Mouse (Mus musculus) megakaryocyte-erythroid progenitor cell, adult 5 weeks (primary cell): ENCODE results near the gene Ppp1r12a. TPM values are rescaled to one million over a fixed set of nuclear protein-coding genes. Genes with fewer than 3 reads are reported as not detected.

Experiments
- polyA plus RNA-seq: library from polyadenylated mRNA; stranded (reverse); fragments of >175 nt; gene quantifications from 2 replicates; pipeline ENCODE4 v1.2.3, GENCODE M21; 2012

Ppp1r12a gene
- 17.3 and 20.4 TPM in 2 replicates for polyA plus RNA-seq

DNA sequence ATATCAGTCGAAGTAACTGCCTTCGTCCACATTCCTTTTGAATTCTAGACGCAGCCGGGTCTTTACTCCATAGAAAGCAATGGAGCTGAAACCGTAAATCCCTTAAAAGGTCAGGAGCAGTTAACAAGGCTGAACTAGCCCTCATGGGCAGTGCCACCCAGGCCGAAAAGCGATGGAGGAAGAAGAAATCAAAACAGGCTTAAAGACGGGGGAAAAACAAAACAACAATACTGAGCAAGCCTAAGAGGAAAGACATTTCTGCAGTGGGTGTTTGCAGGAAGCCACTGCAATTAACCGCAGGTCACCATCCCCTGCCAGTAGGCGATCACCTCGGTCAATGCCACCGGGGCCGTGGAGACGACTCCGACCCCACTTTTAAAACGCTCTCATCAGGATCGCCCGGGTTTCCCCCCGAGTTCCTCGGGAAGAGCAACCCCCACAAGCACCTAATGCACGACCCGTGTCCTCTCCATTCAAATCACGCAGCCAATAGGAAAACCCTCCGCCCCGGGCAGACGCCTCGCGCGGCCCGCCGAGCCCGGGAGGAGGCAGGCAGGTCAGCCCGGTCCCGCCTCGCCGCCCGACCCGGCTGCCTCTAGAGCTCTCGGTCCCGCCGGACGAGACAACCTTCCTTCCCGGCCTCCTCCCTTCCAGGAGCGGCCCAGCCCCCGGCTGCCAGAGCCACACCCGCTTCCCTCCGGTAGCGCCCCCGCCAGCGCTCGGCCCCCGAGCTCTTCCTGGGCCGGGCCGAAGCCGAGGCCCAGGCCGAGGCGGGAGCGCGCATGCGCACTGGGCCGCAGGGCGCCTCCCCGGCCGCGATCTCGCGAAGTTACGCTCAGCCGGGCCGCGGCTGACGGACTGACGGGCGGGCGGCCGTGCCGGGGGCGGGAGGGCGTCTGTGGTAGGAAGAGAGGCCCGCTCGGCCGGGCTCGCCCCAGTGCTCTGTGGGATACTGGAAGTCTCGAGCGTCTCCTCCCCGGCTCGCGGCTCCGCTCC is at the start of gene Ppp1r12a:
TSS of gene Ppp1r12a (plus strand) at position 933 of the 996 bp plus-strand sequence.

DNA sequence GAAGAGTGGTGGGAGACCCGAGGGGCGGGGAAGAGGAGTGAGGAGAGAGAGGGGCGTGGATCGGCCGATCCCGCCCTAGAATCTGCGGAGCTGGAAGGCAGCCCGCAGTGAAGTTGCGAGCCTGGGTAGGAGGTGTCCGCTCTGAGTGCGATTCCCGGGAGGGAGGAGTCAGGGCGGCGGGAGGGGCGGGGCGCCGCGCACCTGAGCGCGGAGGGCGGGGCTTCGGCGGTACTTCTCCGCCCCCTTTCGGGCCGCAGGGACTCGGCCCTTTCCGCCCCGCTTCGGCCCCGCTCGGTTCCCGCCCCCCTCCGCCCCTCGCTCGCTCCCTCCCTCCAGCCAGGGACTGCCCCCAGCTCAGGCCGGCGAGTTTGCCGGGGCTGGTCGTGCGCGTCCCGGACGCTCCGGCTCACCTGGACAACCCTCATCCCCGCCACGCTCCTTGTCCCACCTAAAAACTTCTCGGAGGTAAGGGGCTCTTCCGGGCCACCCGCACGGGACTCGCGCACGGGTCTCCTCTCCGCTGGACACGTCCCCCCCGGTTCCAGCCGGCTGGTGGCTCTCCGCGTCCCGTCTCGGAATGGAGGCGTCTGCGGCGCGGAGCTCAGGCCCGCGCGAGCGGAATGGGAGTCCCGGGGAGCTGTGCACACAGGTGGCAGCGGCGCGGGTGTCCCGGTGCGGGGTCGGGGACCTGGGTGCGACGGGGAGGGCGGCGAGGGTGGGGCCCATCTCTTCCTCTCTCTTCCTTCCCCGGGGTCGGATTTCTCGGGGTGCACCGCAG is 170.0 kb downstream of the Ppp1r12a start, which contains the start of gene Pawr:
TSS of gene Pawr (plus strand) at position 338 of the 778 bp plus-strand sequence.

Other genes with a start within 250 kb of the Ppp1r12a start
- gene Pawr, start 169.9 kb downstream of the Ppp1r12a start, polyA plus RNA-seq = 0.30 and 0.97 TPM in 2 replicates